ENCODE assay signal across 13 mouse cellular contexts in the genomic region with DNA sequence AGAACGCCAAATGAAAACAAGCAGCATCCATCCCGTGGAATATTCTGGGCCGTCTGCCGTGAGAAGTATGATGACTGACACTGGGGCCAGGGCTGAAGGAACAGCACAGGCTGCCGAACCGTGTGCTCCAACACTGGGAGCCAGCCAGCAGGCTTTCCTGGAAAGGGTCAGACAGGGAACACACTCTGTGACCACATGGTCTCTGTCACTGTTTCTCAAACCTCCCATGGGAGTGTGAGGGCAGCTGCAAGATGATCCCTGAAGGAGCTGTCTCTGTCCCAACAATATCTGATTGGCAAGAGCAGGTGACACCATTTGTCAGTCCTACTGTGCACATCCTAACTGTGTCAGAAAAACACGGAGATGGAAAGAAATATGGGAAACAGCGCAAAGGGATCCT. TPM values are rescaled to one million over a fixed set of nuclear protein-coding genes. Genes with fewer than 3 reads are reported as not detected.
DNase-seq lines count a peak whose midpoint lies in the region; ATAC-seq lines count a peak whose summit lies in the region.
"Had no signal": no experiment of that assay in that cellular context is flagged by ENCODE, and none has a peak within 500 bp of the region (broad histone marks: within the 10 kb centered on the region; RNA-seq: fewer than 3 reads in every experiment).

No protein-coding gene starts in this region.

- 56% methylated on average over 8 of the region's 8 CpGs for WGBS in kidney, embryonic 15.5 days
- 87% methylated on average over 8 of the region's 8 CpGs for WGBS in forebrain, embryonic 13.5 days

- peak; percentile 58 for DNase-seq in adrenal gland, adult 2 months
- DNase-seq in adrenal gland, adult 8-10 months = no peak
- peak; percentile 44 for DNase-seq in kidney, postnatal 10 days
- peak; percentile 74 for DNase-seq in gastrocnemius, adult 18-20 months (ENCODE audit: low spot score)
- DNase-seq in kidney, postnatal 14 days = peak; percentile 46
- no peak for DNase-seq in frontal cortex, postnatal 14 days (ENCODE audit: low spot score in 2 of 2)
- DNase-seq: cerebellum, adult 9-11 months had no signal

- H3K27me3 ChIP-seq in kidney, embryonic 15.5 days = no peaks in the 10 kb centered on the region
- no peaks in the 10 kb centered on the region for H3K27me3 ChIP-seq in forebrain, embryonic 13.5 days

- no peak overlapping the region for H3K4me3 ChIP-seq in kidney, embryonic 15.5 days (replicated peaks)
- H3K4me3 ChIP-seq in forebrain, embryonic 13.5 days = no peak overlapping the region
- H3K4me3 ChIP-seq: heart, embryonic 15.5 days; left cerebral cortex, adult 2 months had no signal

- ATAC-seq in kidney, embryonic 15.5 days (replicated peaks; ENCODE audit: low FRiP score) = no peak
- no peak for ATAC-seq in forebrain, embryonic 13.5 days
- ATAC-seq: intestine, postnatal 0 days had no signal

- no peaks in the 10 kb centered on the region for H3K9me3 ChIP-seq in kidney, embryonic 15.5 days (replicated peaks)
- H3K9me3 ChIP-seq in forebrain, embryonic 13.5 days (replicated peaks) = no peaks in the 10 kb centered on the region
- H3K9me3 ChIP-seq: G1E; heart, embryonic 15.5 days had no signal

- H3K4me1 ChIP-seq in kidney, embryonic 15.5 days = 0 out of 2 replicates have a peak, but pooled peaks cover 2% of the 10 kb centered on the region
- no peaks in the 10 kb centered on the region for H3K4me1 ChIP-seq in forebrain, embryonic 13.5 days

- H3K4me2 ChIP-seq in kidney, embryonic 15.5 days = no peak overlapping the region
- H3K4me2 ChIP-seq in forebrain, embryonic 13.5 days = no peak overlapping the region
- H3K4me2 ChIP-seq: heart, embryonic 15.5 days had no signal

- no peak overlapping the region for H3K27ac ChIP-seq in kidney, embryonic 15.5 days
- H3K27ac ChIP-seq in forebrain, embryonic 13.5 days = no peak overlapping the region
- H3K27ac ChIP-seq: heart, embryonic 15.5 days; left cerebral cortex, adult 2 months had no signal

- no peak overlapping the region for H3K9ac ChIP-seq in kidney, embryonic 15.5 days
- no peak overlapping the region for H3K9ac ChIP-seq in forebrain, embryonic 13.5 days
- H3K9ac ChIP-seq: heart, embryonic 15.5 days had no signal

- H3K36me3 ChIP-seq in kidney, embryonic 15.5 days = no peaks in the 10 kb centered on the region
- no peaks in the 10 kb centered on the region for H3K36me3 ChIP-seq in forebrain, embryonic 13.5 days (ENCODE audit: poor library complexity, severe bottlenecking)
- H3K36me3 ChIP-seq: heart, embryonic 15.5 days had no signal

RNA-seq across cellular contexts. Expression of gene Syne3, which starts 16.8 kb away (rescaled TPM):
- 10 to 100 TPM in 1 of 2 experiments, 1 to 10 TPM in 1; 9.1 to 16.1 TPM for total RNA-seq in adrenal gland, adult 2 months (2021)
- 4.3 and 4.5 TPM in 2 replicates for polyA plus RNA-seq in adrenal gland, adult 2 months (2012; rRNA removed)
- 10 to 100 TPM; 12.0 to 20.8 (median 16.8) TPM for total RNA-seq in adrenal gland, adult 8-10 months (2022)
- 0.82 TPM in 2 replicates for polyA plus RNA-seq in kidney, embryonic 15.5 days (2015; fragmentation: Nextera tagmentation; extraction: Ambion mirVana)
- total RNA-seq in gastrocnemius, adult 18-20 months (2021) = 1 to 10 TPM; 3.6 to 4.3 TPM
- polyA plus RNA-seq in forebrain, embryonic 13.5 days (2015; fragmentation: Nextera tagmentation; extraction: Ambion mirVana) = 0.12 and 0.16 TPM in 2 replicates

RNA-seq across cellular contexts. Expression of gene Glrx5, which starts 39.6 kb away (rescaled TPM):
- total RNA-seq in adrenal gland, adult 2 months (2021) = 100 to 1,000 TPM; 161 to 186 TPM
- 218 and 257 TPM in 2 replicates for polyA plus RNA-seq in adrenal gland, adult 2 months (2012; rRNA removed)
- total RNA-seq in adrenal gland, adult 8-10 months (2022) = 100 to 1,000 TPM; 132 to 279 (median 202) TPM
- 159 and 184 TPM in 2 replicates for polyA plus RNA-seq in kidney, embryonic 15.5 days (2015; fragmentation: Nextera tagmentation; extraction: Ambion mirVana)
- 10 to 100 TPM; 54.6 to 57.3 TPM for total RNA-seq in gastrocnemius, adult 18-20 months (2021)
- polyA plus RNA-seq in forebrain, embryonic 13.5 days (2015; fragmentation: Nextera tagmentation; extraction: Ambion mirVana) = 140 and 148 TPM in 2 replicates

Comparison
In these comparisons a context has a peak if more than half of its experiments do, and no peak if none do; other contexts are left out.
1. DNase-seq: peak in adrenal gland, adult 2 months (single experiment), kidney, postnatal 10 days (single experiment), gastrocnemius, adult 18-20 months (single experiment) and kidney, postnatal 14 days (single experiment); none in adrenal gland, adult 8-10 months (single experiment) and frontal cortex, postnatal 14 days (0 of 2).